Mouse (Mus musculus) midbrain, postnatal 0 days (tissue): ENCODE data around the gene Rccd1. TPM values are rescaled to one million over a fixed set of nuclear protein-coding genes. Genes with fewer than 3 reads are reported as not detected.

Experiments used
- ATAC-seq: fragments of 200-750 bp; cut with Nextera tagmentation; 2 replicates; pipeline ENCODE4 v1.8.0; 2017; ENCODE audit warnings: moderate number of reproducible peaks, mild to moderate bottlenecking, moderate TSS enrichment, moderate library complexity; ENCODE audit not compliant: low FRiP score
- DNase-seq: peaks from one replicate; pipeline ENCODE4 v3.0.0-alpha.2; 2015; ENCODE audit warnings: low spot score
- H3K27ac ChIP-seq: fragments of 300-500 bp; sonication (generic); 2 replicates; pipeline ENCODE4 v1.5.1; 2014; ENCODE audit warnings: low read depth, mild to moderate bottlenecking, low read length, mixed read lengths
- H3K27me3 ChIP-seq: fragments of 300-500 bp; sonication (generic); 2 replicates; pipeline ENCODE4 v1.6.1; 2014; ENCODE audit warnings: low read length, control low read depth, mixed read lengths; ENCODE audit not compliant: insufficient read depth
- H3K36me3 ChIP-seq: fragments of 300-500 bp; sonication (generic); 2 replicates; pipeline ENCODE4 v1.6.1; 2014; ENCODE audit warnings: low read length, control low read depth, mixed read lengths; ENCODE audit not compliant: insufficient read depth
- H3K4me1 ChIP-seq: fragments of 300-500 bp; sonication (generic); 2 replicates; pipeline ENCODE4 v1.6.1; 2014; ENCODE audit warnings: mild to moderate bottlenecking, control low read depth, antibody characterized with exemption, low read length, mixed read lengths; ENCODE audit not compliant: insufficient read depth
- H3K4me2 ChIP-seq: fragments of 300-500 bp; sonication (generic); 2 replicates; pipeline ENCODE4 v1.6.1; 2014; ENCODE audit warnings: low read depth, mild to moderate bottlenecking, low read length, mixed read lengths; ENCODE audit not compliant: poor library complexity, severe bottlenecking
- H3K4me3 ChIP-seq: fragments of 300-500 bp; sonication (generic); 2 replicates; pipeline ENCODE4 v1.5.1; 2014; ENCODE audit warnings: low read depth, mild to moderate bottlenecking, low read length, moderate library complexity
- H3K9ac ChIP-seq: fragments of 300-500 bp; sonication (generic); replicated peaks from 2 replicates; pipeline ENCODE4 v1.6.1; 2014; ENCODE audit warnings: mild to moderate bottlenecking, low read length, moderate library complexity, mixed read lengths; ENCODE audit not compliant: poor library complexity, severe bottlenecking
- H3K9me3 ChIP-seq: fragments of 300-500 bp; sonication (generic); 2 replicates; pipeline ENCODE4 v1.6.1; 2016; ENCODE audit warnings: low read length, control low read depth
- CTCF ChIP-seq: IDR thresholded peaks from 2 replicates; pipeline ENCODE4 v1.5.1; 2016; ENCODE audit warnings: antibody characterized with exemption, mild to moderate bottlenecking
- WGBS: fragments of 180-500 bp; shearing (Covaris S2); extraction: QIAGEN DNeasy Blood & Tissue Kit; methylation state at CpG from one replicate; pipeline ENCODE4 v1.1.7; 2014; 5-methylcytosine and 5-hydroxymethylcytosine counted together
- polyA plus RNA-seq: library from polyadenylated mRNA; unstranded; fragments of >200 nt; fragmentation: Nextera tagmentation; extraction: Ambion mirVana; gene quantifications from 2 replicates; pipeline ENCODE4 v1.2.1, GENCODE M21; 2015
- total RNA-seq: library from RNA; depleted of rRNA; stranded (reverse); fragments of >200 nt; gene quantifications from 2 replicates; pipeline ENCODE4 v1.2.3, GENCODE M21; 2014; rRNA removed

Gene Rccd1
- total and polyA plus RNA-seq, 2 experiments from 2014 or later = 7.4 to 22.7 TPM

DNA sequence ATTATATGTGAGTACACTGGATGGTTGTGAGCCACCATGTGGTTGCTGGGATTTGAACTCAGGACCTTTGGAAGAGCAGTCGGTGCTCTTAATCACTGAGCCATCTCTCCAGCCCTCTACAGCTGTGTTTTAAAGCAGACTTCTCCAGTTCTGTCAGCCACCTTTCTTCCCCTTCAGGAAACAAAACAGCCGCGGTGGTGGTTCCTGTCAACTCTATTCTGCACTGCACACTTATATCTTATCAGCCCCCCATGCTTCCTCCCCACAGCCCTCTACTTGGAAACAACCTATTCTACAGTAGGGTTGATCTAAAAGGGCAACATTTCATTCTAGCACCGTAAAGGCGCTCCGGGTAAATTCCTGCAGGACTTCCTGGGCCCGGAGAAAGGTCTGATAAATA, 77.4 kb downstream of the Rccd1 start:
- Histone ChIP-seq H3K27me3 (no peaks in the 10 kb centered on the region), H3K4me1 (no peaks in the 10 kb centered on the region), H3K9ac (no peak overlapping the region), H3K9me3 (no peaks in the 10 kb centered on the region), H3K36me3 (no peaks in the 10 kb centered on the region), H3K4me3 (peak overlapping the region; percentile 51), H3K4me2 (peak overlapping the region; percentile 50; the same call in 1 of the 2 replicates), H3K27ac (peak overlapping the region; percentile 77)
- no peak for TF ChIP-seq CTCF
- no peak for DNase-seq
- ATAC-seq = no peak
- 71% methylated on average over 7 of the region's 7 CpGs for WGBS

DNA sequence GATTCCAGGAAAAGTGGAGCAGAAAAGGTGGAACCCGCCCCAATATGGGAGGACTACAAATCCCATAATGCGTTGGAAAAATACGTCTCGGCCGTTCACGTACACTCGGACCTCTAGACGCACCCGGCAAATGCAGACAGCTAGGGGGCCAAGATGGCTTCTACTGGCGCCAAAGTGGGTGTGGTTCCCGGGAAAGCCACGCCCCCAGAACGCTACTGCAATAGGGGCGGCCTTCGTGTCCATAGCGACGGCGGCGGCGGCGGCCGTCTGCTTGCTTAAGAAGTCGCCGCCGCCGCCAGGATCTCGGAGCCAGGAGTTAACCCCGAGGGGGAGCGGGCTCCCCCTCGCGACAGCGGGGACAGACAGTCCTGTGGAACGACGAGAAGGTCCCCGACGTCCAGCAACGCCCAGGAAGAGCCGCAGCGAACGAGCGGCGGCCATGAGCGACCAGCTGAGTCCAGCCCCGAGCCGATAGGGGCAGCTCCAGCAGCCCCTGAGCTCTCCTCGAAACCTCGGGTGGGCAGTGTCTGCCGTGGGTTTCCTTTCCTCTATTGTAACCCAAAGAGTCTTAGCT, 78.0 kb downstream of the Rccd1 start, which contains the start of gene Ttll13:
Ttll13 (plus strand) TSS at position 229 of the 574 bp plus-strand sequence.
- H3K27me3 ChIP-seq = no peaks in the 10 kb centered on the region
- no peaks in the 10 kb centered on the region for H3K9me3 ChIP-seq
- peak within 1 kb of the TSS; percentile 77 for H3K27ac ChIP-seq
- no peaks in the 10 kb centered on the region for H3K36me3 ChIP-seq
- peak within 1 kb of the TSS; percentile 50 for H3K4me2 ChIP-seq
- ATAC-seq (peak; percentile 97), DNase-seq (peak; percentile 99)
- peak; percentile 72 for TF ChIP-seq CTCF
- H3K4me1 ChIP-seq = no peaks in the 10 kb centered on the region
- peak within 1 kb of the TSS; percentile 50 for H3K9ac ChIP-seq
- peak within 1 kb of the TSS; percentile 51 for H3K4me3 ChIP-seq
- WGBS = under 1% methylated on average over 47 of the region's 48 CpGs

DNA sequence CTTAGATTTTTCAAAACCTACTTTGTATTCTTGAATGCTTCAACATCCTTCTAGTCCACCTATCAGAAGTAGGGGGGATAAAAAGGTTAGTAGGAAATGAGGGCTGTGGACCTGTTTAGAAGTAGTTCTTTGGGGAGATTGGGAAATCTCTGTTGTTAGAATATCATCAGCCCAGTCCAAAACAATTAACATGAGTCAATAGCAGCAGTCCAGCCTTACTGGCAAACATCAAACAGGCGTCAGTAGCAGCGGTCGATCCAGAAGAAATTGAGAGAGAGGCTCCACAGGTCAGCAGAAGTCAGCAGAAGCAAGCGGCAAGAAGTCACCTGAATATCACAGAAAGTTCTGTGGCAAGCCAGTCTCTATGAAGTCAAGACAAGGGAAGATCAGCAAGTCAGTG, 79.4 kb downstream of the Rccd1 start:
- H3K4me3 ChIP-seq = no peak overlapping the region
- no peak overlapping the region for H3K4me2 ChIP-seq
- no peak for DNase-seq
- no peak overlapping the region for H3K27ac ChIP-seq
- no peak for TF ChIP-seq CTCF
- H3K27me3 ChIP-seq = no peaks in the 10 kb centered on the region
- peaks cover 5% of the 10 kb centered on the region for H3K36me3 ChIP-seq
- H3K4me1 ChIP-seq = no peaks in the 10 kb centered on the region
- no peak for ATAC-seq
- H3K9ac ChIP-seq = no peak overlapping the region
- no peaks in the 10 kb centered on the region for H3K9me3 ChIP-seq
- WGBS = 93% methylated on average over 4 of the region's 4 CpGs

Other genes starting within 250 kb of the Rccd1 start
- gene Idh2, start 209.1 kb downstream of the Rccd1 start, total RNA-seq = 122 and 136 TPM in 2 replicates
- gene Idh2, start 209.1 kb downstream of the Rccd1 start, polyA plus RNA-seq = 115 and 124 TPM in 2 replicates
- gene Sema4b, start 137.6 kb downstream of the Rccd1 start, total RNA-seq = 40.3 and 43.7 TPM in 2 replicates
- gene Sema4b, start 137.6 kb downstream of the Rccd1 start, polyA plus RNA-seq = 26.3 and 29.2 TPM in 2 replicates
- 15.2 and 22.3 TPM in 2 replicates for gene Cib1, start 91.6 kb downstream of the Rccd1 start, total RNA-seq
- gene Cib1, start 91.6 kb downstream of the Rccd1 start, polyA plus RNA-seq = 30.6 and 33.7 TPM in 2 replicates
- 5.9 and 7.4 TPM in 2 replicates for gene Gdpgp1, start 91.6 kb downstream of the Rccd1 start, total RNA-seq
- gene Gdpgp1, start 91.6 kb downstream of the Rccd1 start, polyA plus RNA-seq = 2.5 and 2.8 TPM in 2 replicates
- gene Ttll13, start 78.1 kb downstream of the Rccd1 start, total RNA-seq = 1.2 and 1.6 TPM in 2 replicates
- 2.4 and 3.2 TPM in 2 replicates for gene Ttll13, start 78.1 kb downstream of the Rccd1 start, polyA plus RNA-seq
- gene Ngrn, start 63.2 kb downstream of the Rccd1 start, total RNA-seq = 50.9 and 76.4 TPM in 2 replicates
- gene Ngrn, start 63.2 kb downstream of the Rccd1 start, polyA plus RNA-seq = 80.6 and 84.8 TPM in 2 replicates
- gene Vps33b, start 54.8 kb downstream of the Rccd1 start, total RNA-seq = 25.0 and 35.4 TPM in 2 replicates
- 15.3 and 18.3 TPM in 2 replicates for gene Vps33b, start 54.8 kb downstream of the Rccd1 start, polyA plus RNA-seq
- gene Prc1, start 30.0 kb downstream of the Rccd1 start, total RNA-seq = 12.9 and 13.2 TPM in 2 replicates
- gene Prc1, start 30.0 kb downstream of the Rccd1 start, polyA plus RNA-seq = 13.3 and 14.1 TPM in 2 replicates
- gene Unc45a, start 16.6 kb upstream of the Rccd1 start, total RNA-seq = 51.0 and 63.3 TPM in 2 replicates
- 54.6 and 55.9 TPM in 2 replicates for gene Unc45a, start 16.6 kb upstream of the Rccd1 start, polyA plus RNA-seq
- 35.9 and 36.7 TPM in 2 replicates for gene Hddc3, start 18.6 kb upstream of the Rccd1 start, total RNA-seq
- 15.1 and 16.8 TPM in 2 replicates for gene Hddc3, start 18.6 kb upstream of the Rccd1 start, polyA plus RNA-seq
- 59.1 and 70.2 TPM in 2 replicates for gene Man2a2, start 46.9 kb upstream of the Rccd1 start, total RNA-seq
- gene Man2a2, start 46.9 kb upstream of the Rccd1 start, polyA plus RNA-seq = 13.7 and 16.6 TPM in 2 replicates
- 4.3 and 7.9 TPM in 2 replicates for gene Fes, start 63.5 kb upstream of the Rccd1 start, total RNA-seq
- gene Fes, start 63.5 kb upstream of the Rccd1 start, polyA plus RNA-seq = 3.1 and 3.7 TPM in 2 replicates
- gene Furin, start 81.0 kb upstream of the Rccd1 start, total RNA-seq = 16.6 TPM in 2 replicates
- gene Furin, start 81.0 kb upstream of the Rccd1 start, polyA plus RNA-seq = 5.0 and 6.0 TPM in 2 replicates
- 6.4 and 8.4 TPM in 2 replicates for gene Blm, start 210.7 kb upstream of the Rccd1 start, total RNA-seq
- gene Blm, start 210.7 kb upstream of the Rccd1 start, polyA plus RNA-seq = 4.0 and 5.0 TPM in 2 replicates